Mouse (Mus musculus): ENCODE results near the gene Tmem174. TPM values are rescaled to one million over a fixed set of nuclear protein-coding genes. Genes with fewer than 3 reads are reported as not detected.
A peak's percentile ranks its signal among the peaks of the same experiment; 100 is the strongest.

Tmem174 gene
- not detected in 2 replicates for polyA plus RNA-seq (2011; ENCODE audit: insufficient read length, low read depth, missing spikeins)

GRCm38 (mm10) chr13:98637145-98637544 is at the start of gene Tmem174:
TSS of gene Tmem174 (minus strand) at chr13:98637410.
- TF ChIP-seq CTCF (IDR thresholded peaks at IDR 0.05; ENCODE audit: borderline replicate concordance, insufficient read depth, low read length) (no peak), POLR2A (IDR thresholded peaks at IDR 0.05; ENCODE audit: low read depth, low read length) (no peak)
- Histone ChIP-seq H3K4me1 (ENCODE audit: control insufficient read depth, insufficient read depth, low read length) (no peaks in the 10 kb centered on the region; the same call in 1 of the 2 replicates), H3K4me3 (ENCODE audit: insufficient read depth, low read length) (no peak within 1 kb of the TSS), H3K27ac (ENCODE audit: insufficient read depth, low read length) (no peak within 1 kb of the TSS)

DNA sequence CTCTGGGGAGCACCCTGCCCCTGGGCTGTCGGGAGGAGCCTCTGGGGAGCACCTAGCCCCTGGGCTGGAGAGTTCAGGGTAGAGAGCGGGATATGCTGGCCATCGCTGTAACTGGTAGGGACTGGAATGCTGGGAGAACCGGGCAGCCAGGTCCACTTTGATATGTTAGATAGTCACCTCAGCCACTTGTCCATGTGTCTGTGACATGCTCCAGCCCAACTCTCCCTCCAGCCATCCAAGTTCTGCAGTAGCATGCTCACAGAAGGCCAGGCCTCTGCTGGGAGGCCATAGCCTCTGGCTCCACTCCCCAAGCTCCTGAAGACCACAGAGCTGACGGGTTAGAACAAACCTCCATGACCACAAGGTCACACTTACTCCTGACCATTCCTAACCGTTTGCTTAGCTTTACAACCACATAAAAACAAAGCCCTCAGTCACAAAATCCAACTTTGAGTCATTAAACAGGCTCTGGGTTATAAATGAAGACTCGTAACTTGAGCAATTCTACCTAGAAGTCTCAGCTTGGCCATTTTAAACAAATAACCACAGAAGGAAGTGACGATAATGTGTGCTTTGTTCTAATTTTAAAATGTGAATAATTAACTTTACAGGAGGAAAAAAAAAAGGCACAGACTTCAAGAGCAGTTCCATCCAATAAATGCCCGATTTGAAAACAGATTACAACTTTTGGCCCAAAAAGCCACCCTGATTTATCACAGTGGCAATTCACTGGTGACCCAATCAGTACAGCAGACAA is 47.1 kb upstream of the Tmem174 start:
- Histone ChIP-seq H3K4me3 (ENCODE audit: insufficient read depth, low read length) (no peak overlapping the region), H3K27ac (ENCODE audit: insufficient read depth, low read length) (no peak overlapping the region), H3K4me1 (ENCODE audit: control insufficient read depth, insufficient read depth, low read length) (no peaks in the 10 kb centered on the region; the same call in none of the 2 replicates)
- no peak for TF ChIP-seq CTCF (IDR thresholded peaks at IDR 0.05; ENCODE audit: borderline replicate concordance, insufficient read depth, low read length)
- TF ChIP-seq POLR2A (IDR thresholded peaks at IDR 0.05; ENCODE audit: low read depth, low read length), result no peak

- no peak overlapping the region for H3K4me3 ChIP-seq (ENCODE audit: insufficient read depth, low read length)
- no peaks in the 10 kb centered on the region; the same call in none of the 2 replicates for H3K4me1 ChIP-seq (ENCODE audit: control insufficient read depth, insufficient read depth, low read length)
- H3K27ac ChIP-seq (ENCODE audit: insufficient read depth, low read length), result no peak overlapping the region
- TF ChIP-seq CTCF (IDR thresholded peaks at IDR 0.05; ENCODE audit: borderline replicate concordance, insufficient read depth, low read length) (no peak), POLR2A (IDR thresholded peaks at IDR 0.05; ENCODE audit: low read depth, low read length) (no peak)
These were observed 46.2 kb upstream of the Tmem174 start for GRCm38 (mm10) chr13:98683412-98683811.

GRCm38 (mm10) chr13:98680470-98681060 is 43.4 kb upstream of the Tmem174 start:
- Histone ChIP-seq H3K4me1 (ENCODE audit: control insufficient read depth, insufficient read depth, low read length) (no peaks in the 10 kb centered on the region; the same call in none of the 2 replicates), H3K4me3 (ENCODE audit: insufficient read depth, low read length) (no peak overlapping the region), H3K27ac (ENCODE audit: insufficient read depth, low read length) (no peak overlapping the region)
- TF ChIP-seq CTCF (IDR thresholded peaks at IDR 0.05; ENCODE audit: borderline replicate concordance, insufficient read depth, low read length) (no peak), POLR2A (IDR thresholded peaks at IDR 0.05; ENCODE audit: low read depth, low read length) (no peak)

- no peak overlapping the region for H3K4me3 ChIP-seq (ENCODE audit: insufficient read depth, low read length)
- TF ChIP-seq CTCF (IDR thresholded peaks at IDR 0.05; ENCODE audit: borderline replicate concordance, insufficient read depth, low read length) (no peak), POLR2A (IDR thresholded peaks at IDR 0.05; ENCODE audit: low read depth, low read length) (no peak)
- no peaks in the 10 kb centered on the region; the same call in none of the 2 replicates for H3K4me1 ChIP-seq (ENCODE audit: control insufficient read depth, insufficient read depth, low read length)
- peak overlapping the region; percentile 38; the same call in 1 of the 2 replicates for H3K27ac ChIP-seq (ENCODE audit: insufficient read depth, low read length)
These were observed 42.4 kb upstream of the Tmem174 start for GRCm38 (mm10) chr13:98679631-98680041.

GRCm38 (mm10) chr13:98679230-98679629 is 42.0 kb upstream of the Tmem174 start:
- Histone ChIP-seq H3K4me3 (ENCODE audit: insufficient read depth, low read length) (no peak overlapping the region), H3K27ac (ENCODE audit: insufficient read depth, low read length) (no peak overlapping the region; the same call in 1 of the 2 replicates), H3K4me1 (ENCODE audit: control insufficient read depth, insufficient read depth, low read length) (no peaks in the 10 kb centered on the region; the same call in none of the 2 replicates)
- TF ChIP-seq CTCF (IDR thresholded peaks at IDR 0.05; ENCODE audit: borderline replicate concordance, insufficient read depth, low read length) (no peak), POLR2A (IDR thresholded peaks at IDR 0.05; ENCODE audit: low read depth, low read length) (no peak)

GRCm38 (mm10) chr13:98673922-98674321 is 36.7 kb upstream of the Tmem174 start:
- Histone ChIP-seq H3K27ac (ENCODE audit: insufficient read depth, low read length) (no peak overlapping the region), H3K4me1 (ENCODE audit: control insufficient read depth, insufficient read depth, low read length) (no peaks in the 10 kb centered on the region), H3K4me3 (ENCODE audit: insufficient read depth, low read length) (no peak overlapping the region)
- no peak for TF ChIP-seq POLR2A (IDR thresholded peaks at IDR 0.05; ENCODE audit: low read depth, low read length)
- TF ChIP-seq CTCF (IDR thresholded peaks at IDR 0.05; ENCODE audit: borderline replicate concordance, insufficient read depth, low read length), result no peak

DNA sequence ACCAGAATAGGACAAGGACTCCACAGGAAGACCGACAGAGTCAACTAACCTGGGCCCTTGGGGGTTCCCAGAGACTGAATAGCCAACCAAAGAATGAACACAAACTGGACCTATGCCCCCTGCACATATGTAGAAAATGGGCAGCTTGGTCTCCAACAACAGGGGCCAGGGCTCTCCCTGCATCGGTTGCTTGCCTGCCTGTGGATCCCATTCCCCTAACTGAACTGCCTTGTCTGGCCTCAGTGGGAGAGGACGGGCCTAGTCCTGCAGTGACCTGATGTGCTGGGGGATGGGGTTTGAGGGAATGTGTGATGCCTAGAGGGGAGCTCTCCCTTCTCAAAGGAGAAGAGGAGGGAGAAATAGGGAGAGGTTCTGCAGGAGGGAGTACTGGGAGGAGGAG is 32.1 kb upstream of the Tmem174 start:
- Histone ChIP-seq H3K4me3 (ENCODE audit: insufficient read depth, low read length) (no peak overlapping the region), H3K4me1 (ENCODE audit: control insufficient read depth, insufficient read depth, low read length) (no peaks in the 10 kb centered on the region), H3K27ac (ENCODE audit: insufficient read depth, low read length) (no peak overlapping the region)
- TF ChIP-seq CTCF (IDR thresholded peaks at IDR 0.05; ENCODE audit: borderline replicate concordance, insufficient read depth, low read length) (no peak), POLR2A (IDR thresholded peaks at IDR 0.05; ENCODE audit: low read depth, low read length) (no peak)

DNA sequence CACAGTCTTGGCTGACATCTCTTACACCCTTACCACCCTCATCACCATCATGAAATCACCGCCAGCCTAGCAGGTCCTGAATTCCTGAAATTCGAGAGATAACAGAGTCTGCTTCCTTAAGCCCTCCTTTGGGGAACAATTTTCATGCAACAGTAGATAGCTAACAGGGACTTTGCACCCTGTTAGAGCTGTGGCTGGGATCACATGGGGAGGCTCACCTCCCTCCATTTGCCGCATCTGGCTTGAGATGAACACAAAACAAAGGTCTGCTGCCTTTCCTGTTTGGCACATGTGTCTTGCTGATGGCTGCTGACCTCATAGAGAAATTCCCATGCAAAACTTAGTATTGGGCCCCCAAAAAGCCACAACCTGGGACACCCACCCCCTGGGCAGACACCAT is 30.1 kb upstream of the Tmem174 start:
- Histone ChIP-seq H3K27ac (ENCODE audit: insufficient read depth, low read length) (no peak overlapping the region), H3K4me3 (ENCODE audit: insufficient read depth, low read length) (no peak overlapping the region), H3K4me1 (ENCODE audit: control insufficient read depth, insufficient read depth, low read length) (no peaks in the 10 kb centered on the region)
- TF ChIP-seq POLR2A (IDR thresholded peaks at IDR 0.05; ENCODE audit: low read depth, low read length) (no peak), CTCF (IDR thresholded peaks at IDR 0.05; ENCODE audit: borderline replicate concordance, insufficient read depth, low read length) (no peak)

DNA sequence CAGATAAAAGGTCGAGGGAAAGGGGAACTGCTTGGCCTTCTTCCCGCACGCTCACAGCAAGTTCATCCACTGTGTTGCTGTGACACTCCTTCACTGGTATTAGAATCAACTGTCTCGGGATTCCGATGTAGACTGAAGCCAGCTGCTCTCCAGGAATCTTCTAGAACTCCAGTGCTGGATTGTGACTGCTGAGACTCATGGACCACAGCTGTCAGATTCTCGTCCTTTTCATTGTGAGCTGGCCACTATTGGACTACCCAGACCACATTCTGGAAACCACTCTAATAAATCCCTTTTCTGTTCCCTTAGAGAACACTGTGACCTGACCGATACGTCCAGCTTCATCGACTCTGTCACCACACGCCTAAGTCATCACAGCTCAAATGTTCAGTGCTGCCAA is 28.0 kb upstream of the Tmem174 start:
- Histone ChIP-seq H3K4me1 (ENCODE audit: control insufficient read depth, insufficient read depth, low read length) (no peaks in the 10 kb centered on the region), H3K27ac (ENCODE audit: insufficient read depth, low read length) (no peak overlapping the region), H3K4me3 (ENCODE audit: insufficient read depth, low read length) (no peak overlapping the region)
- TF ChIP-seq POLR2A (IDR thresholded peaks at IDR 0.05; ENCODE audit: low read depth, low read length) (no peak), CTCF (IDR thresholded peaks at IDR 0.05; ENCODE audit: borderline replicate concordance, insufficient read depth, low read length) (no peak)
